Mouse (Mus musculus): Measurements from ENCODE around the gene Tmem145.

GRCm38 (mm10) chr7:25284171-25284570, 21.7 kb upstream of the Tmem145 start:
- TF ChIP-seq EP300 (IDR thresholded peaks at IDR 0.05; ENCODE audit: insufficient read depth, low read depth, low read length) (no peak), CTCF (IDR thresholded peaks at IDR 0.05; ENCODE audit: low read depth, low read length) (no peak), POLR2A (IDR thresholded peaks at IDR 0.05; ENCODE audit: insufficient read depth, low read length) (no peak)
